Mouse (Mus musculus) embryonic facial prominence, embryonic 10.5 days (tissue): ENCODE measurements around the gene Ccdc36. TPM values are rescaled to one million over a fixed set of nuclear protein-coding genes. Genes with fewer than 3 reads are reported as not detected.
A peak's percentile ranks its signal among the peaks of the same experiment; 100 is the strongest.

ENCODE experiments used
- DNase-seq: peaks from one replicate; pipeline ENCODE4 v3.0.0-alpha.2; 2017; ENCODE audit warnings: low spot score
- H3K27ac ChIP-seq: fragments of 300-500 bp; sonication (generic); replicated peaks from 2 replicates; pipeline ENCODE4 v1.5.1; 2016; ENCODE audit warnings: mild to moderate bottlenecking
- H3K27me3 ChIP-seq: fragments of 300-500 bp; sonication (generic); replicated peaks from 2 replicates; pipeline ENCODE4 v1.6.1; 2016; ENCODE audit warnings: low read depth, mild to moderate bottlenecking; ENCODE audit not compliant: poor library complexity, severe bottlenecking
- H3K36me3 ChIP-seq: fragments of 300-500 bp; sonication (generic); replicated peaks from 2 replicates; pipeline ENCODE4 v1.6.1; 2016; ENCODE audit warnings: mild to moderate bottlenecking, moderate library complexity
- H3K4me1 ChIP-seq: fragments of 300-500 bp; sonication (generic); 2 replicates; pipeline ENCODE4 v1.6.1; 2016
- H3K4me3 ChIP-seq: fragments of 300-500 bp; sonication (generic); 2 replicates; pipeline ENCODE4 v1.5.1; 2016; ENCODE audit warnings: mild to moderate bottlenecking, moderate library complexity
- H3K9me3 ChIP-seq: fragments of 300-500 bp; sonication (generic); 2 replicates; pipeline ENCODE4 v1.6.1; 2016; ENCODE audit warnings: mild to moderate bottlenecking
- WGBS: fragments of 180-500 bp; shearing (Covaris S2); methylation state at CpG from one replicate; pipeline ENCODE4 v1.1.7; 2016; 5-methylcytosine and 5-hydroxymethylcytosine counted together
- polyA plus RNA-seq: library from polyadenylated mRNA; unstranded; fragments of >200 nt; fragmentation: Nextera tagmentation; extraction: Ambion mirVana; gene quantifications from 2 replicates; pipeline ENCODE4 v1.2.1, GENCODE M21; 2016

Gene Ccdc36
- polyA plus RNA-seq, 1 experiment from 2014 or later: 1.1 TPM

DNA sequence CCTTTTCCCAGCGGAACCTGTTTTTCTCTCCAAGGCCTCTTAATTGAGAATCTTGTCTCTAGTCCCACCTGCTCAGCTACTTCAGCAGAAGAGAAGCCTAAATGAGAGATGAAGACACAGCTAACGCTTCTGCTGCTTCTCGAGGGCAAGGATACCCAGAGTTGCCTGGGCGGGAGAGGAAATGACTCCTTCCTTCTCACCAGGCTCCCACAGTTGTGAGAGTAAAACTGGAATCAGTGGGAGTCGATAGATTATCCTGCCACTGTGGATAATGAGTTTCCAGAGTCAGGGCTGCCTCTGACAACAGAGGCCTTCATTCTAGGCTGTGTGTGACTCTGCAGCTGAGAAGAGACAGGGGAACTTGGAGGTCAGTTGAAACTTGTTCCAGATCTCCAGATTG lies 12.2 kb upstream of the Ccdc36 start:
- H3K36me3 ChIP-seq: no peaks in the 10 kb centered on the region
- no peak overlapping the region for H3K4me3 ChIP-seq
- H3K27ac ChIP-seq: no peak overlapping the region
- no peaks in the 10 kb centered on the region for H3K9me3 ChIP-seq
- 80% methylated on average over 5 of the region's 5 CpGs for WGBS
- no peaks in the 10 kb centered on the region for H3K27me3 ChIP-seq
- DNase-seq: no peak
- no peaks in the 10 kb centered on the region for H3K4me1 ChIP-seq

DNA sequence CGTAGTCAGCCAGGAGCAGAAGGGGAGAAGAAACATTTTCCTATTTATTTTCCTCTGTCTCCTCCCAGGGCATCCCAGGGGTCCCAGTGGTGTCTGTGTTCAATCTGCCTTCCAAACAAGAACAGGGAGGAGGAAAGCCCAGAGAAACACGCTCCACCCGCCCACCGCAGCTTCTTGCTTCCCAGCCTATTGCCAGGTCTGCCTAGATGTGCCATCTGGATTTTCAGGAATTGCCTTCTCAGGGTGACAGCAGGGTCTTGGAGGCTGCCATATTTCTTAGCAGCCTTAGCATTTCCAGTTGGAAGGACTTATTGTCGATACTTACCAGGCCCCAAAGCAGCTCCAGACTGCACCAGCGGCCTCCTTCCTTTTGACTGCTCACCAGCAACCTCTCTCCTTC lies 10.9 kb upstream of the Ccdc36 start:
- DNase-seq: no peak
- no peak overlapping the region for H3K4me3 ChIP-seq
- no peaks in the 10 kb centered on the region for H3K9me3 ChIP-seq
- no peaks in the 10 kb centered on the region for H3K4me1 ChIP-seq
- H3K36me3 ChIP-seq: no peaks in the 10 kb centered on the region
- H3K27ac ChIP-seq: no peak overlapping the region
- no peaks in the 10 kb centered on the region for H3K27me3 ChIP-seq
- 84% methylated on average over 6 of the region's 6 CpGs for WGBS

DNA sequence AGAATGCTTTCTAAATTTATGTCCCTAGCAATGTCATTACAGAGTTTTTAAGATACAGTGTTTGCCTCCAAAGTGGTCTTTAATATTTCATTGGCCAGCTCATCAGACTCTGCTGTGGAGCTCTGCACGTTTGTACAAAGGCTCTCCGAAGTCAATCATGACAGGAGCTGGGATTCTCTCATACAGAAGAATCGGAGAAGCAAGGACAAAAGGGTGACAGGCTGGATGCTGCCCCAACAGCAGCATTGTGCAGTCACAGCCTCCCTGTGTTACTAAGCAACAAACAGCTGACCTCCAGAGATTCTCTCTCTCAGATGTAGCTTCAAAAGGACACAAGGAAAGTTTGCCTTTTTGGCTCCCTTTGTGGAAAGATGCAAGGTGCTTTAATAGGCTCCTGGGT lies 7.9 kb upstream of the Ccdc36 start, which contains the start of gene BC048562:
TSS of gene BC048562 (plus strand) at position 301 of the 400 bp plus-strand sequence.
- 76% methylated on average over 3 of the region's 3 CpGs for WGBS
- DNase-seq: no peak
- Histone ChIP-seq H3K9me3 (no peaks in the 10 kb centered on the region), H3K36me3 (no peaks in the 10 kb centered on the region), H3K4me3 (no peak within 1 kb of the TSS), H3K27ac (no peak within 1 kb of the TSS), H3K27me3 (no peaks in the 10 kb centered on the region), H3K4me1 (peaks cover 7% of the 10 kb centered on the region)

DNA sequence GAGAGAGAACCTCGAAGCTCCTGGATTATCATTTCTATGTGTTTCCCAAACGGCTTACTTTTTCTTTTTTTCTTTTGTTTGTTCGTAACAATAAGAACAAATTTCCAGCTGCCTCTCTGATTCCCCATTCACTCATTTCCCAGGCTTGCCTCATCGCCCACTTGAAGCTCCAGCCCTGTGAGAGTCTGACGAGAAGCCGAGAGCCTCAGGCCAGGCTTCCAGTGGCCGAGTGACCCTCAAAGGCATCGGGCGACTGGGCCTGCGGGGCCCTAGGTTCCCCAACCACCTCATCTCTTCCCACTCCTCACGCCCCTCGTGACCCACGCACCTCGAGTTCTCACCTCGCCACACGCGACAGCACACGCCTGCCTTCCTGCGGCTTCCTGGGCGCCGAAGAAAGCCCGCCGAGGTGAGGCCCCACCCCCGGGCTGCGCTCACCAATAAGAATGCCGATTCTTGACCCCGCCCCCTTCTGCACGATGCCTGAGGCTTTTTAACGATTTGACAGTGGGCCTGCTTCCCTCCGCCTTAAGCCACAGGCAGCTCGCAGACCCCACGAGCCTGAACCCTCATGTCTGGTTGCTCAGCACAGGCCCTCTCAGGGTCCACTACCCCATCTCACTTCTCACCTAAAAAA lies 3.3 kb upstream of the Ccdc36 start:
- H3K4me1 ChIP-seq: peaks cover 7% of the 10 kb centered on the region
- WGBS: 53% methylated on average over 32 of the region's 32 CpGs

DNA sequence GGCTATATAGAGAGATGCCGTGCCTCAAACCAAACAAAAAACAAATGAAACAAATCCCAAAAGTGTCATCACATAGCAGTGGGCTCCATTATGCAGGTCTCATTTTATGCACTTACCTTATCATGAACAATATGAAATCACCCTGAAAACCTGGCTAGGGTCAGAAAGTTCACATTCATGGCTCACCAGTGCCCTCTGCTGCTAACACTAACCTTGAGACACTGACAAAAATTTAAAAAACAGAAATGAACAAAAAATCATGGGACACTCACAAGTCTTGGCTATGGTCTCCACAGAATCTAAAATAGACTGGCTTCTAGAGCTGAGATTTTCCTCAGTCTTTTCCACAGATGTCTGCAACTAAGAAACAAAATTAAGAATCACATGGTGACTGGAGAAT lies 16.1 kb downstream of the Ccdc36 start:
- no peak for DNase-seq
- Histone ChIP-seq H3K27me3 (no peaks in the 10 kb centered on the region), H3K27ac (no peak overlapping the region), H3K36me3 (no peaks in the 10 kb centered on the region), H3K4me3 (no peak overlapping the region), H3K9me3 (no peaks in the 10 kb centered on the region), H3K4me1 (no peaks in the 10 kb centered on the region)
- WGBS: 77% methylated on average over 1 of the region's 1 CpGs

More for the DNA sequence above, 3.3 kb upstream of the Ccdc36 start:
- Histone ChIP-seq H3K27ac (peak overlapping the region; percentile 70), H3K27me3 (no peaks in the 10 kb centered on the region; the same call in 1 of the 2 replicates), H3K9me3 (no peaks in the 10 kb centered on the region), H3K36me3 (no peaks in the 10 kb centered on the region), H3K4me3 (peak overlapping the region; percentile 43)
- DNase-seq: peak; percentile 66

DNA sequence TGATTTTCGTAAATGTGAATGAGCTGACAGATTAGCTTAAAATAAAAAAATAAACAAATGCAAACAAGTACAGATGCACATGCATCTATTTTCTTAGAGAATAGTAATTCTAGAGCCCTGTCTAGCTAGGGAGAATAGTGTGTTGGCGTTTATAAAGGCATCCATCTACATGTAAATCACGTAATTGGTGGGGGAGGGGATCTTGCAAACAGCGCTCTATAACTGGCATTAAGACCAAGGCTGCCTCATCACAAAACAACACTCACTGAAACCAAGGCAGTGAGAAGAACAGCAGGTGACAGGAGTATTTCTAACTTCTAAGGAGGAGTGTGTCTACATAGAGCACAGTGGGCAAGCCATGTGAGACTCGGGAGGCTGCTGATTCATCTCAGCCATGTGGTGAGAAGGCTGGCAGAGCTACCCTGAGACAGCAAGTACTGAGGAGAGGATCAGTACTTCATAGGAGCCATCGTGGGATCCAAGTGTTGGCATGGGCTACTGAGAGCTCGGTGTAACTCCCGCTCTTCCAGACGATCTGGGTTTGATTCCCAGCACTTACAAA lies 16.8 kb downstream of the Ccdc36 start:
- Histone ChIP-seq H3K27ac (no peak overlapping the region), H3K4me3 (no peak overlapping the region), H3K9me3 (no peaks in the 10 kb centered on the region), H3K27me3 (no peaks in the 10 kb centered on the region), H3K36me3 (no peaks in the 10 kb centered on the region), H3K4me1 (no peaks in the 10 kb centered on the region)
- no peak for DNase-seq
- 78% methylated on average over 9 of the region's 9 CpGs for whole genome bisulfite sequencing

DNA sequence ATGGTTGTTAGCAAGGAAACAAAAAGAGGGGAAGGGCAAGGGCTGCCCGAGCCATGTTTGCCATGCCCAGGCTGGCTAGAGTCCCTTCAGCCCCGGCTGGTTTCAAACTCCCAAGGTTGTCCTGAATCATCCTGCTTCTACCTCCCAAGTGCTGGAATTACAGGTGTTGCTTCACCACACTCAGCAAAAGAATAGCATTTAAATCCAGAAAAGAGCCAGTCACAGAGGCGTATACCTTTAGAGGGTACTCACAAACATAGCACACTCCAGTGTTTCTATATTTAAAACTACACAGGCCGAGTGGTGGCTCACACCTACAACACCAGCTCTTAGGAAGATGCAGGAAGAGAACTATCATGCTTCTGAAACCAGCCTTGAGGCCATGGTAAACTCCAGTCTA lies 18.7 kb downstream of the Ccdc36 start:
- peaks cover 6% of the 10 kb centered on the region; the same call in 1 of the 2 replicates for H3K4me1 ChIP-seq
- H3K27me3 ChIP-seq: no peaks in the 10 kb centered on the region
- no peaks in the 10 kb centered on the region for H3K9me3 ChIP-seq
- no peaks in the 10 kb centered on the region for H3K36me3 ChIP-seq
- no peak for DNase-seq
- no peak overlapping the region for H3K27ac ChIP-seq
- WGBS: 93% methylated on average over 4 of the region's 4 CpGs
- H3K4me3 ChIP-seq: no peak overlapping the region

DNA sequence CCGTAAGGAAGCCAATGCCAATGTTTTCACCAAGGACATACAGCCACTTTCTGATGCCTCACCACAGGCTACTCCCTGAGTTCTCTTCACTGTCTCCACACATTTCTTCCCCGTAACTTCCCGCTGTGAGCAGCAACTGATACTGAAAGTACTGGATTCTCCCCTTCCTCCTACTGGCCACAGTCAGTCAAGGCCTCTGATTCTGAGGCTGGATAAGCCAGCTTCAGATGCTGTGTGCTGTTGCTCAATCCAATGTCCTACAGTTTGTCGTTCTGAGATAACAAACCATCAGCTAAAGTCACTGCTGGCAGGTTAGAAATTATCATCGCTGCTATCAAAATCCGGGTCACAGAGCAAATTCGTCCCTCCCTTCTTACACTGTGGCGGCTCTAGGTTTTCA lies 23.8 kb downstream of the Ccdc36 start:
- DNase-seq: no peak
- H3K36me3 ChIP-seq: no peaks in the 10 kb centered on the region
- no peaks in the 10 kb centered on the region for H3K27me3 ChIP-seq
- H3K27ac ChIP-seq: no peak overlapping the region
- WGBS: 84% methylated on average over 8 of the region's 8 CpGs
- H3K4me1 ChIP-seq: peaks cover 6% of the 10 kb centered on the region
- no peak overlapping the region for H3K4me3 ChIP-seq
- H3K9me3 ChIP-seq: no peaks in the 10 kb centered on the region

DNA sequence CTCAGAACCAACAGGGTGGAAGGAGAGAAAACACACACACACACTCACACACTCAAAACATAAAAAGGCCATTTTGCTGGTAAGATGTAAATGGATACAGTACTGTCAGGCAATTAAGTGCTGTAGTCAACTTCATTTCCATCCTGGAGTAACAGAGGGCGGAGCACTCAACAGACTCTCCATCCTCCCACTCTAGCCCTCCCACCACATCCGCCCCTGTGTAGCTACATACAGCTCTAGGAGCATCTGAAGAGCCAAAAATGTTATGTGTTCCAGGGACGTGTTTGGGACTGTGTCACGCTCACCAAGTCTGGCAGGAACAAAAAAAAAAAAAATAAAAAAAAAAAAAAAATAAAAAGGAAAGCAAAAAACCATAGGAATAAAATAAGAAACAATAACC lies 25.2 kb downstream of the Ccdc36 start:
- H3K4me3 ChIP-seq: no peak overlapping the region
- DNase-seq: no peak
- WGBS: 92% methylated on average over 4 of the region's 4 CpGs
- no peaks in the 10 kb centered on the region for H3K9me3 ChIP-seq
- H3K27ac ChIP-seq: no peak overlapping the region
- peaks cover 6% of the 10 kb centered on the region for H3K4me1 ChIP-seq
- H3K36me3 ChIP-seq: no peaks in the 10 kb centered on the region
- no peaks in the 10 kb centered on the region for H3K27me3 ChIP-seq

DNA sequence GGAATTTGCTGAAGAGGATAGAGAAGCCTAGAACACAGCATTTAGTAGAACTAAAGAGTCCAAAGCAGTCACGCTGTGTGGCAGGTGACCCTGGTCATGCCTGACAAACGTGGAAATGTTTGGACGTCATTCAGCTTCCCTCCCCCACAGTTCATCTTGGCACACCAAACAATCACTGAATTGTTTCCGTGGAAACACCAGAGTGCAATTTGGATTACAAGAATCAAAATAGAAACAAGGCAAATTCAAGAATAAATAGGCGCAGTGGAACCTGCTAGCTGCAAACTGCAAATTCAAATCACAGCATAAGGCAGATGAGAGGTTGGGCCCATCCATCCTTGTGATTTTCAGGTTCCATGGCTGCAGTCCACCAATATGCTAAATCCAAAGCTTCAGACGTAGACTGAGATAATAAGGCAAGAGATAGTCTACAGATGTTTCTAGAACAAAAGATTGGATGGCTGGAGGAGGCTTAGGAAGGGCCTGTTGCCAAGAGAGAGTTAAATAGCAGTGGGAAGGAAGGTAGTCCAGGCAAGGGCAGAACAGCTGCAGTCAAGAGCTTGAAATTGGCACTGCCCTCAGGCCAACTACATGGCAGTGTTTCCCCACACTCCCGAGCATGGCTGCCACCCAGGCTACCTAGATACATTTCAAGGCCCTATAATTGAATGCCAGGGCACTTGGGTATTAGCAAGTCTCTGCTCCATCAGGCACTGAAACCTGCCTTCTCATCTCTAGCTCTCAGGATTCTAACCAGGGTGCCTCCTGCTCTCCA lies 26.9 kb downstream of the Ccdc36 start:
- WGBS: 68% methylated on average over 7 of the region's 7 CpGs
- H3K36me3 ChIP-seq: no peaks in the 10 kb centered on the region
- H3K27ac ChIP-seq: no peak overlapping the region
- H3K27me3 ChIP-seq: no peaks in the 10 kb centered on the region
- peaks cover 6% of the 10 kb centered on the region for H3K4me1 ChIP-seq
- H3K4me3 ChIP-seq: no peak overlapping the region
- DNase-seq: no peak
- H3K9me3 ChIP-seq: no peaks in the 10 kb centered on the region

DNA sequence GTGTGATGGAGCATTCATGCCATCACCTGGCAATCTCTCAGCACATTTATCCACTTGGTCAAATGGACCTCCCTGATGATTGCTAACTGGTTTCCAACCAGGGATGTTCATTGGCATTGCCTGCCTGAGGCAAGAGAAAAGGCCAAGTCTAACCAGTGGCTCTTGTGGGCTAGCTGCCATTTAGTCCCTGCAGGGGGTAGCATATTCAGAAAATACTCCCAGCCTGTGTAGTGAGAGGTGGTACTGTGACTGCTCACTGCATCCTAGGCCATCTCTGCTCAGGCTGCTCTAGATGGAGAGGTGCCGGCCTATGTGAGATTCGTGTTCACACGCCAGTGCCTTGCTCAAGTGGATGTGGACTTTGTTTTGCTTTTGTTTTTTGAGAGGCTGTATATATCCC lies 30.0 kb downstream of the Ccdc36 start:
- H3K36me3 ChIP-seq: peaks cover 13% of the 10 kb centered on the region
- no peak overlapping the region for H3K27ac ChIP-seq
- DNase-seq: no peak
- no peaks in the 10 kb centered on the region for H3K9me3 ChIP-seq
- no peaks in the 10 kb centered on the region; the same call in 1 of the 2 replicates for H3K4me1 ChIP-seq
- H3K4me3 ChIP-seq: no peak overlapping the region
- WGBS: 86% methylated on average over 3 of the region's 3 CpGs
- no peaks in the 10 kb centered on the region for H3K27me3 ChIP-seq

DNA sequence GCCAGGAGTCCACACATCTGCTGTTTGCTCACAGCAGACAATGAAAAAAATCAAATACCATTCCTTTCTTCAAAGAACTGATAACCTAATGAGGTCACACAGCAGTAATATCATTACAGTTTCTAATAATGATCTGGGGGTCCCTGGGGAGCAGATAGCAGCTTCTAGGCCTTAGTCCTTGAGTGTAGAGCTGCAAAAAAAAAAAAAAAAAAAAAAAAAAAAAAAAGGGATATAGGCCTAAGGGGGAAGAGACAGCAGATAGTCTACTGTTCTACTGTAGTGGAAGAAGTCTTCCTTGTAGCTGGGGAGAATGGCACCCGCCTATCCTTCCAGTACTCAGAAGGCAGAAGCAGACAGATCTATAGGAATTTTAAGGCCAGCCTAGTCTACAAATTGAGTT lies 32.9 kb downstream of the Ccdc36 start:
- Histone ChIP-seq H3K36me3 (peaks cover 42% of the 10 kb centered on the region), H3K4me1 (peaks cover 3% of the 10 kb centered on the region; the same call in 1 of the 2 replicates), H3K9me3 (no peaks in the 10 kb centered on the region), H3K27ac (no peak overlapping the region), H3K4me3 (no peak overlapping the region), H3K27me3 (no peaks in the 10 kb centered on the region)
- WGBS: 89% methylated on average over 1 of the region's 1 CpGs
- DNase-seq: no peak

DNA sequence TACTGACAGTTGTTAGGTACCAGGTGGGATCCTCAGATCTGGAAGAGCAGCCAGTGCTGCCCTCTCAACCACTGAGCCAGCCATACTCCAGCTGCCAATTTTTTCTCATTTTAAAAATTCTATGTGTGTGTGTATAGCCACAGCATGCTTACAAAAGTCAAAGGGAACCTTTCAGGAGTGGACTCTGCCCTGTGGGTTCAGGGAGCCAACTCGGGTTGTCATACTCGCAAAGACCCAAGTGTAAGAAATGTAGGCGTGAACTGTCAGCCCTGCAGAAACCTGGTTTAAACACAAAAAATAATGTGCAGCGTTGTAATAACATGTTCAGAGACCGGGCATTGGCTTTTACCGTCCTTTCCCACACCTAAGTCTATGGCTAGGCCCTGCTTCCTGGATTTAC lies 34.1 kb downstream of the Ccdc36 start:
- Histone ChIP-seq H3K9me3 (no peaks in the 10 kb centered on the region), H3K27me3 (no peaks in the 10 kb centered on the region), H3K27ac (no peak overlapping the region), H3K4me1 (peaks cover 3% of the 10 kb centered on the region; the same call in 1 of the 2 replicates), H3K36me3 (peaks cover 52% of the 10 kb centered on the region), H3K4me3 (no peak overlapping the region)
- 94% methylated on average over 6 of the region's 6 CpGs for WGBS
- DNase-seq: no peak
